Mouse (Mus musculus): Measurements from ENCODE around the gene Slc7a10. TPM values are rescaled to one million over a fixed set of nuclear protein-coding genes. Genes with fewer than 3 reads are reported as not detected.

Gene Slc7a10
- total and polyA plus RNA-seq, 3 experiments = not detected

DNA sequence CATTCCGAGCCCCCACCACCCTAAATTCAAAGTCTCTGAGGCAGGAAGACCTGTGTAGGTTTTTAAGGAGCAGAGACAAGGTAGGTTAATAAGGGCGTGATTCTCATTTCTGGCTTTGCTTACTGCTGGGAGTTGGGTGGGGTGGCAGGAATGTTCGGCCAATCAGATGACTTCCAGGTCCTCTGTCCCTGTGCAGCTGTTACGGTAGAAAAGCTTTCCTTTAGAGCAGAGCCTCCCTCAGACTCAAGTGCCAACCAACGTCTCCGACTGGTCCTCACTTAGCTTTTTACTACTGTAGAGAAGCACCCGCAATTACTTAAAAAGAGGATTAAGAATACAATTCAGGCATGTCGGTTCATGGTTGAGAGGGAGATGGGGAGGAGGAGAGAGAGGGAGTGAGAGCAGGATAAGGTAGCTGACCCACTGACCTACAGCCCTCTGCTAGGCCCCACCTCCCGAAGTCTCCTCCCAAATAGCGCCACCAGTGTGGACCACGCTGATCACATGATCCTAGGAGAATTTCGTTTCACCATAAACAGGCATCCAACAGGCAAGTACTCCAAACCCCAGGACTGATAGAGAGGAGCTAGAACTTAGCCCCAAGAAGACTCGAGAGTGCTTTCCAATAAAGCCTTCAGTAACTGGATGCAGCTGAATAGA, 46.7 kb downstream of the Slc7a10 start:
- no peak overlapping the region for H3K27ac ChIP-seq (ENCODE audit: control insufficient read depth, low read depth, low read length)
- DNase-seq (ENCODE audit: low read depth, low spot score) = no peak

DNA sequence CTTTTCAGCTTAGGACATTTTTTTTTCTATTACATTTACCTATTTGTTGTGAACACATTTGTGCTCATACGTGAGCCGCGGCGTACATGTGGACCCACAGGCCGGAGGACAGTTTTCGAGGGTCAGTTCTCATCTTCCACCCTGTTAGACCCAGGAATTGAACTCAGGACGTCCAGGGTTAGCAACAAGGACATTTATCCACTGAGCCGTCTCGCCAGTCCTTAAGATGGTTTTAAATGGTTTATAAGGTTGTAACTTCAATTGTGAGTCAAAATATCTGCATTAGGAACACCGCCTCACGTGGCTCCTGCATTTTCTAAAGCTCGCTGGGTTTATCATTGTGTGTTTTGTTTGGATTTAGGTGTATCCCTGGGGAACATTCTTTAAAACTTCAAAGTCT, 47.7 kb downstream of the Slc7a10 start:
- no peak for TF ChIP-seq CHD1 (IDR thresholded peaks at IDR 0.05; ENCODE audit: low read depth, low read length)
- TF ChIP-seq TBP (IDR thresholded peaks at IDR 0.05; ENCODE audit: low read depth, low read length) = peak; percentile 92
- TF ChIP-seq NRF1 (IDR thresholded peaks at IDR 0.05; ENCODE audit: insufficient read depth, low read depth, low read length, poor library complexity, severe bottlenecking) = no peak
- no peak for TF ChIP-seq ZNF384 (IDR thresholded peaks at IDR 0.05; ENCODE audit: low read depth, low read length)
- no peaks in the 10 kb centered on the region for H3K27me3 ChIP-seq (ENCODE audit: control insufficient read depth in 1 of 2, insufficient read depth in 2 of 2, low read length in 2 of 2)
- H3K4me3 ChIP-seq (ENCODE audit: control insufficient read depth in 1 of 2, insufficient read depth in 1 of 2, low read depth in 2 of 2, low read length in 2 of 2) = peak overlapping the region; percentile 64 to 79
- peak; percentile 65 for DNase-seq (ENCODE audit: low read depth, low spot score)
- no peaks in the 10 kb centered on the region for H3K9me3 ChIP-seq (replicated peaks; ENCODE audit: insufficient read depth, low read length)
- H3K9ac ChIP-seq (ENCODE audit: control insufficient read depth, low read depth, low read length, poor library complexity, severe bottlenecking) = peak overlapping the region; percentile 82
- H3K79me2 ChIP-seq (ENCODE audit: control insufficient read depth, insufficient read depth, low read length, poor library complexity) = no peaks in the 10 kb centered on the region; the same call in 1 of the 2 replicates
- peaks cover 0 to 9% of the 10 kb centered on the region in 2 experiments; a peak in 1 of 4 replicates for H3K4me1 ChIP-seq (ENCODE audit: control insufficient read depth in 1 of 2, insufficient read depth in 2 of 2, low read length in 2 of 2)
- H3K27ac ChIP-seq (ENCODE audit: control insufficient read depth, low read depth, low read length) = peak overlapping the region; percentile 88
- peaks cover 0 to 2% of the 10 kb centered on the region in 2 experiments; a peak in 2 of 4 replicates for H3K36me3 ChIP-seq (ENCODE audit: control insufficient read depth in 1 of 2, insufficient read depth in 2 of 2, low read length in 2 of 2)

More for the DNA sequence above, 46.7 kb downstream of the Slc7a10 start:
- H3K4me1 ChIP-seq (ENCODE audit: control insufficient read depth in 1 of 2, insufficient read depth in 2 of 2, low read length in 2 of 2) = peaks cover 0 to 9% of the 10 kb centered on the region in 2 experiments; a peak in 1 of 4 replicates
- no peaks in the 10 kb centered on the region for H3K9me3 ChIP-seq (replicated peaks; ENCODE audit: insufficient read depth, low read length)
- TF ChIP-seq POLR2AphosphoS2 (IDR thresholded peaks at IDR 0.05; ENCODE audit: low read length) = no peak
- no peak for TF ChIP-seq POLR2A (IDR thresholded peaks at IDR 0.05; ENCODE audit: control insufficient read depth in 1 of 2, insufficient read depth in 1 of 2, low read depth in 1 of 2, low read length in 2 of 2, poor library complexity in 1 of 2)
- TF ChIP-seq MYB (IDR thresholded peaks at IDR 0.05; ENCODE audit: low read depth, low read length) = no peak
- no peak for TF ChIP-seq E2F4 (IDR thresholded peaks at IDR 0.05; ENCODE audit: borderline replicate concordance, low read depth, low read length)
- no peak for TF ChIP-seq MAZ (IDR thresholded peaks at IDR 0.05; ENCODE audit: low read depth, low read length)
- no peak for TF ChIP-seq HCFC1 (IDR thresholded peaks at IDR 0.05; ENCODE audit: low read depth, low read length)
- no peak for TF ChIP-seq POLR2AphosphoS5 (IDR thresholded peaks at IDR 0.05; ENCODE audit: borderline replicate concordance, low read depth, low read length)
- TF ChIP-seq KAT2A (conservative IDR thresholded peaks at IDR 0.05; ENCODE audit: low read depth, low read length) = no peak
- TF ChIP-seq ELF1 (IDR thresholded peaks at IDR 0.05; ENCODE audit: low read depth, low read length) = no peak
- no peak for TF ChIP-seq JUND (IDR thresholded peaks at IDR 0.05; ENCODE audit: low read depth, low read length)
- no peak for TF ChIP-seq TAL1 (IDR thresholded peaks at IDR 0.05; ENCODE audit: low read length)
- H3K9ac ChIP-seq (ENCODE audit: control insufficient read depth, low read depth, low read length, poor library complexity, severe bottlenecking) = no peak overlapping the region
- H3K27me3 ChIP-seq (ENCODE audit: control insufficient read depth in 1 of 2, insufficient read depth in 2 of 2, low read length in 2 of 2) = no peaks in the 10 kb centered on the region
- peaks cover 0 to 2% of the 10 kb centered on the region in 2 experiments; a peak in 2 of 4 replicates for H3K36me3 ChIP-seq (ENCODE audit: control insufficient read depth in 1 of 2, insufficient read depth in 2 of 2, low read length in 2 of 2)
- no peaks in the 10 kb centered on the region; the same call in 1 of the 2 replicates for H3K79me2 ChIP-seq (ENCODE audit: control insufficient read depth, insufficient read depth, low read length, poor library complexity)
- no peak overlapping the region for H3K4me3 ChIP-seq (ENCODE audit: control insufficient read depth in 1 of 2, insufficient read depth in 1 of 2, low read depth in 2 of 2, low read length in 2 of 2)

Measured in MEL (cell line).